ENCODE assay signal across 9 mouse cellular contexts in genomic region chr19:11611541-11611945, GRCm38 (mm10). TPM values are rescaled to one million over a fixed set of nuclear protein-coding genes. Genes with fewer than 3 reads are reported as not detected.
DNase-seq lines count a peak whose midpoint lies in the region; ATAC-seq and TF ChIP-seq lines count a peak whose summit lies in the region.
"Had no signal": no experiment of that assay in that cellular context is flagged by ENCODE, and none has a peak within 500 bp of the region (broad histone marks: within the 10 kb centered on the region; RNA-seq: fewer than 3 reads in every experiment).

No protein-coding gene starts in this region.

- H3K9ac ChIP-seq in forebrain, embryonic 13.5 days = no peak overlapping the region
- H3K9ac ChIP-seq in kidney, embryonic 16.5 days (replicated peaks; ENCODE audit: low read length) = no peak overlapping the region
- no peak overlapping the region for H3K9ac ChIP-seq in liver, embryonic 14.5 days (replicated peaks)

- H3K4me3 ChIP-seq in thymus, adult 2 months (ENCODE audit: control insufficient read depth, insufficient read depth, low read length) = no peak overlapping the region
- H3K4me3 ChIP-seq in forebrain, embryonic 13.5 days = no peak overlapping the region
- H3K4me3 ChIP-seq in kidney, embryonic 16.5 days (ENCODE audit: low read length) = no peak overlapping the region
- H3K4me3 ChIP-seq in liver, embryonic 14.5 days (ENCODE audit: insufficient read depth in 1 of 2, low read depth in 2 of 2, low read length in 2 of 2) = no peak overlapping the region

- no peaks in the 10 kb centered on the region for H3K36me3 ChIP-seq in thymus, adult 2 months (ENCODE audit: control insufficient read depth, insufficient read depth, low read length)
- no peaks in the 10 kb centered on the region for H3K36me3 ChIP-seq in forebrain, embryonic 13.5 days (ENCODE audit: poor library complexity, severe bottlenecking)
- no peaks in the 10 kb centered on the region for H3K36me3 ChIP-seq in kidney, embryonic 16.5 days (ENCODE audit: insufficient read depth, low read length)
- H3K36me3 ChIP-seq in liver, embryonic 14.5 days (replicated peaks; ENCODE audit: control insufficient read depth, insufficient read depth, low read depth) = no peaks in the 10 kb centered on the region

- H3K27ac ChIP-seq in thymus, adult 2 months (ENCODE audit: control insufficient read depth, insufficient read depth, low read length) = no peak overlapping the region
- no peak overlapping the region for H3K27ac ChIP-seq in forebrain, embryonic 13.5 days
- H3K27ac ChIP-seq in kidney, embryonic 16.5 days (ENCODE audit: low read length) = no peak overlapping the region
- H3K27ac ChIP-seq in liver, embryonic 14.5 days = no peak overlapping the region

- H3K4me2 ChIP-seq in forebrain, embryonic 13.5 days = no peak overlapping the region
- no peak overlapping the region for H3K4me2 ChIP-seq in kidney, embryonic 16.5 days (replicated peaks; ENCODE audit: low read depth, low read length)
- no peak overlapping the region for H3K4me2 ChIP-seq in liver, embryonic 14.5 days (ENCODE audit: low read depth)

- 6% methylated on average over 6 of the region's 6 CpGs for WGBS in thymus, adult 2 months
- 34% methylated on average over 6 of the region's 6 CpGs for WGBS in forebrain, embryonic 13.5 days
- WGBS in kidney, embryonic 16.5 days = 14% methylated on average over 6 of the region's 6 CpGs
- 3% methylated on average over 6 of the region's 6 CpGs for WGBS in liver, embryonic 14.5 days (ENCODE audit: insufficient replicate concordance)

- peak; percentile 49 for ATAC-seq in activated CD4-positive, CD25-positive, alpha-beta regulatory T cell, adult 4 months
- peak; percentile 69; the same call in 1 of the 2 replicates for ATAC-seq in forebrain, embryonic 13.5 days
- ATAC-seq in kidney, embryonic 16.5 days (ENCODE audit: low FRiP score, low TSS enrichment) = peak; percentile 87; the same call in 1 of the 2 replicates
- no peak for ATAC-seq in liver, embryonic 14.5 days (ENCODE audit: insufficient read depth)

- no peaks in the 10 kb centered on the region for H3K27me3 ChIP-seq in thymus, adult 2 months (ENCODE audit: control insufficient read depth, insufficient read depth, low read length)
- no peaks in the 10 kb centered on the region for H3K27me3 ChIP-seq in forebrain, embryonic 13.5 days
- no peaks in the 10 kb centered on the region for H3K27me3 ChIP-seq in kidney, embryonic 16.5 days (ENCODE audit: insufficient read depth, low read length)
- H3K27me3 ChIP-seq in liver, embryonic 14.5 days (ENCODE audit: control insufficient read depth, insufficient read depth, low read length) = no peaks in the 10 kb centered on the region

- H3K4me1 ChIP-seq in thymus, adult 2 months (replicated peaks; ENCODE audit: control insufficient read depth, insufficient read depth, low read length) = no peaks in the 10 kb centered on the region
- no peaks in the 10 kb centered on the region for H3K4me1 ChIP-seq in forebrain, embryonic 13.5 days
- H3K4me1 ChIP-seq in kidney, embryonic 16.5 days (ENCODE audit: insufficient read depth, low read length) = no peaks in the 10 kb centered on the region
- peaks cover 2 to 13% of the 10 kb centered on the region in 2 experiments; a peak in 3 of 4 replicates for H3K4me1 ChIP-seq in liver, embryonic 14.5 days (replicated peaks; ENCODE audit: control insufficient read depth in 2 of 2, insufficient read depth in 2 of 2, low read length in 1 of 2)

- peak; percentile 48 for DNase-seq in thymus, postnatal 0 days (ENCODE audit: low spot score)
- no peak for DNase-seq in thymus, adult 2 months
- DNase-seq in liver, embryonic 14.5 days (ENCODE audit: low read depth in 3 of 3, low spot score in 3 of 3) = peak; percentile 16 to 37 (median 32)
- DNase-seq in naive thymus-derived CD4-positive, alpha-beta T cell, adult 2 months (ENCODE audit: low read depth) = peak; percentile 77
- DNase-seq in gastrocnemius, adult 8-10 months (ENCODE audit: low spot score in 2 of 2) = no peak

- no peak for TF ChIP-seq POLR2A in thymus, adult 2 months (IDR thresholded peaks at IDR 0.05; ENCODE audit: control insufficient read depth, extremely low read depth, insufficient read depth, low read length, poor library complexity)

- TF ChIP-seq CTCF in thymus, adult 2 months (IDR thresholded peaks at IDR 0.05; ENCODE audit: borderline replicate concordance, control insufficient read depth, extremely low read depth, insufficient read depth, low read length, poor library complexity) = no peak
- peak; percentile 62 for TF ChIP-seq CTCF in liver, embryonic 14.5 days (IDR thresholded peaks at IDR 0.05; ENCODE audit: low read depth)

- no peaks in the 10 kb centered on the region for H3K9me3 ChIP-seq in forebrain, embryonic 13.5 days (replicated peaks)
- H3K9me3 ChIP-seq in kidney, embryonic 16.5 days (ENCODE audit: low read length) = no peaks in the 10 kb centered on the region
- no peaks in the 10 kb centered on the region for H3K9me3 ChIP-seq in liver, embryonic 14.5 days (ENCODE audit: control insufficient read depth, low read length)

- TF ChIP-seq EP300 in liver, embryonic 14.5 days (IDR thresholded peaks at IDR 0.05; ENCODE audit: low read depth) = no peak

RNA-seq across cellular contexts. Expression of gene Ms4a6d, which starts 6.9 kb away (rescaled TPM):
- polyA plus RNA-seq in thymus, postnatal 0 days (2015; fragmentation: Nextera tagmentation; extraction: Ambion mirVana) = 7.6 and 8.7 TPM in 2 replicates
- 4.2 and 9.4 TPM in 2 replicates for polyA plus RNA-seq in thymus, adult 2 months (2012; rRNA removed)
- 10 to 100 TPM; 14.3 to 14.9 TPM for polyA plus RNA-seq in activated CD4-positive, CD25-positive, alpha-beta regulatory T cell, adult 4 months (2017; shearing (Covaris generic))
- 0.73 and 1.0 TPM in 2 replicates for polyA plus RNA-seq in forebrain, embryonic 13.5 days (2015; fragmentation: Nextera tagmentation; extraction: Ambion mirVana)
- 1.7 and 2.6 TPM in 2 replicates for polyA plus RNA-seq in kidney, embryonic 16.5 days (2015; fragmentation: Nextera tagmentation; extraction: Ambion mirVana)
- 1.7 and 2.4 TPM in 2 replicates for polyA plus RNA-seq in liver, embryonic 14.5 days (2012; rRNA removed)
- 4.1 and 5.4 TPM in 2 replicates for polyA plus RNA-seq in liver, embryonic 14.5 days (2014; fragmentation: Nextera tagmentation; extraction: Ambion mirVana)
- total RNA-seq in gastrocnemius, adult 8-10 months (2022) = under 1 TPM in 3 of 4 experiments, not detected in 1; 0.29 to 0.86 (median 0.81) TPM

RNA-seq across cellular contexts. Expression of gene Ms4a2, which starts 12.0 kb away (rescaled TPM):
- 0.17 TPM in 1 of 2 replicates, not detected in the other for polyA plus RNA-seq in thymus, postnatal 0 days (2015; fragmentation: Nextera tagmentation; extraction: Ambion mirVana)
- polyA plus RNA-seq in thymus, adult 2 months (2012; rRNA removed) = not detected in 2 replicates
- polyA plus RNA-seq in activated CD4-positive, CD25-positive, alpha-beta regulatory T cell, adult 4 months (2017; shearing (Covaris generic)) = not detected
- not detected in 2 replicates for polyA plus RNA-seq in forebrain, embryonic 13.5 days (2015; fragmentation: Nextera tagmentation; extraction: Ambion mirVana)
- polyA plus RNA-seq in kidney, embryonic 16.5 days (2015; fragmentation: Nextera tagmentation; extraction: Ambion mirVana) = 2.6 and 3.0 TPM in 2 replicates
- polyA plus RNA-seq in liver, embryonic 14.5 days (2012; rRNA removed) = 0.25 and 0.58 TPM in 2 replicates
- polyA plus RNA-seq in liver, embryonic 14.5 days (2014; fragmentation: Nextera tagmentation; extraction: Ambion mirVana) = 0.77 and 1.6 TPM in 2 replicates
- under 1 TPM in 3 of 4 experiments, not detected in 1; 0.19 to 0.34 (median 0.31) TPM for total RNA-seq in gastrocnemius, adult 8-10 months (2022)
- polyA plus RNA-seq: frontal cortex, adult 2 months had no signal

RNA-seq across cellular contexts. Expression of gene Ms4a3, which starts 29.1 kb away (rescaled TPM):
- 0.32 and 0.49 TPM in 2 replicates for polyA plus RNA-seq in thymus, postnatal 0 days (2015; fragmentation: Nextera tagmentation; extraction: Ambion mirVana)
- polyA plus RNA-seq in thymus, adult 2 months (2012; rRNA removed) = 0.59 and 0.80 TPM in 2 replicates
- polyA plus RNA-seq in activated CD4-positive, CD25-positive, alpha-beta regulatory T cell, adult 4 months (2017; shearing (Covaris generic)) = not detected
- not detected in 2 replicates for polyA plus RNA-seq in forebrain, embryonic 13.5 days (2015; fragmentation: Nextera tagmentation; extraction: Ambion mirVana)
- not detected in 2 replicates for polyA plus RNA-seq in kidney, embryonic 16.5 days (2015; fragmentation: Nextera tagmentation; extraction: Ambion mirVana)
- polyA plus RNA-seq in liver, embryonic 14.5 days (2012; rRNA removed) = 11.1 and 12.4 TPM in 2 replicates
- 22.9 and 38.3 TPM in 2 replicates for polyA plus RNA-seq in liver, embryonic 14.5 days (2014; fragmentation: Nextera tagmentation; extraction: Ambion mirVana)
- not detected for total RNA-seq in gastrocnemius, adult 8-10 months (2022)
- polyA plus RNA-seq: frontal cortex, adult 2 months had no signal

RNA-seq across cellular contexts. Expression of gene Oosp2, which starts 48.8 kb away (rescaled TPM):
- polyA plus RNA-seq in thymus, postnatal 0 days (2015; fragmentation: Nextera tagmentation; extraction: Ambion mirVana) = not detected in 2 replicates
- polyA plus RNA-seq in thymus, adult 2 months (2012; rRNA removed) = not detected in 2 replicates
- polyA plus RNA-seq in activated CD4-positive, CD25-positive, alpha-beta regulatory T cell, adult 4 months (2017; shearing (Covaris generic)) = not detected
- not detected in 2 replicates for polyA plus RNA-seq in forebrain, embryonic 13.5 days (2015; fragmentation: Nextera tagmentation; extraction: Ambion mirVana)
- not detected in 2 replicates for polyA plus RNA-seq in kidney, embryonic 16.5 days (2015; fragmentation: Nextera tagmentation; extraction: Ambion mirVana)
- 0.17 and 0.36 TPM in 2 replicates for polyA plus RNA-seq in liver, embryonic 14.5 days (2012; rRNA removed)
- polyA plus RNA-seq in liver, embryonic 14.5 days (2014; fragmentation: Nextera tagmentation; extraction: Ambion mirVana) = 0.66 and 0.77 TPM in 2 replicates
- not detected for total RNA-seq in gastrocnemius, adult 8-10 months (2022)
- polyA plus RNA-seq: frontal cortex, adult 2 months had no signal

Comparison
In these comparisons a context has a peak if more than half of its experiments do, and no peak if none do; other contexts are left out.
1. DNase-seq: peak in thymus, postnatal 0 days (single experiment), liver, embryonic 14.5 days (3 of 3) and naive thymus-derived CD4-positive, alpha-beta T cell, adult 2 months (single experiment); none in thymus, adult 2 months (single experiment) and gastrocnemius, adult 8-10 months (0 of 2).